26 mouse cellular contexts compared by ENCODE assay signal in the genomic region with DNA sequence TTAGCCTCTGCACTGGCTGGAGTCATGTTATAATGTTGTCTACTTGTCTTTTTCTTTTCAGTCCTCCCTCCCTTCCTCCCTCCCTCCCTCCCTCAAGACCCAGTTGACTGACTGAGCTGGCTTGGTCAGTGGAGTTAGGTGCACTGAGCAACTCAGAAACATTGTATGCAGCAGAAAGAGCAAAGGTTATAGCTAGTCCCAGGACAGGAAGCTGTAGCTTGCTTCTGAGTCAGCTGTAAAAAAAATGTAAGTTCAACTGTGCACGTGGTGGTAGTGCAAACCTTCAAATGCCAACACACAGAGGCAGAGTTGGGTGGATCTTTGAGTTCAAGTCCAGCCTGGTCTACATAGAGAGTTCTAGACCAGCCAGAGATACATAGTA. TPM values are rescaled to one million over a fixed set of nuclear protein-coding genes. Genes with fewer than 3 reads are reported as not detected.
DNase-seq lines count a peak whose midpoint lies in the region; ATAC-seq and TF ChIP-seq lines count a peak whose summit lies in the region.
"Had no signal": no experiment of that assay in that cellular context is flagged by ENCODE, and none has a peak within 500 bp of the region (broad histone marks: within the 10 kb centered on the region; RNA-seq: fewer than 3 reads in every experiment).

No protein-coding gene starts in this region.

- DNase-seq in liver, embryonic 11.5 days (ENCODE audit: low spot score), result no peak
- no peak for DNase-seq in liver, postnatal 0 days
- DNase-seq in MEL (ENCODE audit: low read depth, low spot score), result no peak
- no peak for DNase-seq in cerebellum, adult 9-10 months
- no peak for DNase-seq in thymus, postnatal 10 days (ENCODE audit: low spot score in 2 of 2)
- DNase-seq in kidney, postnatal 14 days, result no peak
- DNase-seq: adrenal gland, postnatal 10 days; adrenal gland, postnatal 36 days; cerebellum, adult 18-20 months; cerebellum, adult 9-11 months; cerebellum, postnatal 25 days; forebrain, postnatal 0 days; gastrocnemius, adult 2 months; gastrocnemius, postnatal 14 days; heart, adult 18-20 months; heart, postnatal 14 days; heart, postnatal 4 days had no signal

- H3K4me2 ChIP-seq in liver, embryonic 11.5 days, result no peak overlapping the region
- H3K4me2 ChIP-seq in liver, postnatal 0 days (ENCODE audit: low read depth, low read length), result no peak overlapping the region
- H3K4me2 ChIP-seq in liver, embryonic 15.5 days, result no peak overlapping the region
- H3K4me2 ChIP-seq: embryonic facial prominence, embryonic 12.5 days; embryonic facial prominence, embryonic 15.5 days; heart, embryonic 13.5 days; hindbrain, embryonic 14.5 days had no signal

- TF ChIP-seq POLR2A in MEL (IDR thresholded peaks at IDR 0.05; ENCODE audit: control insufficient read depth in 1 of 2, insufficient read depth in 1 of 2, low read depth in 1 of 2, low read length in 2 of 2, poor library complexity in 1 of 2), result no peak

- peaks cover 20% of the 10 kb centered on the region for H3K79me2 ChIP-seq in MEL (ENCODE audit: control insufficient read depth, insufficient read depth, low read length, poor library complexity)

- H3K4me3 ChIP-seq in liver, embryonic 11.5 days (ENCODE audit: low read depth, low read length), result no peak overlapping the region
- no peak overlapping the region for H3K4me3 ChIP-seq in liver, postnatal 0 days (ENCODE audit: low read depth, low read length)
- no peak overlapping the region for H3K4me3 ChIP-seq in MEL (ENCODE audit: control insufficient read depth in 1 of 2, insufficient read depth in 1 of 2, low read depth in 2 of 2, low read length in 2 of 2)
- H3K4me3 ChIP-seq in liver, embryonic 15.5 days (replicated peaks), result no peak overlapping the region
- H3K4me3 ChIP-seq: embryonic facial prominence, embryonic 12.5 days; embryonic facial prominence, embryonic 15.5 days; gastrocnemius, adult 2 months; heart, embryonic 13.5 days had no signal

- no peak for TF ChIP-seq CTCF in liver, postnatal 0 days (IDR thresholded peaks at IDR 0.05; ENCODE audit: low read depth)
- TF ChIP-seq CTCF in MEL (IDR thresholded peaks at IDR 0.05 in 2 of 3, conservative IDR thresholded peaks at IDR 0.05 in 1 of 3; ENCODE audit: control insufficient read depth in 1 of 3, insufficient read depth in 1 of 3, low read depth in 2 of 3, low read length in 3 of 3, poor library complexity in 1 of 3, severe bottlenecking in 1 of 3), result no peak

- H3K4me1 ChIP-seq in liver, embryonic 11.5 days (replicated peaks; ENCODE audit: control insufficient read depth, insufficient read depth, low read length), result peaks cover 20% of the 10 kb centered on the region
- H3K4me1 ChIP-seq in liver, postnatal 0 days (ENCODE audit: insufficient read depth), result peaks cover 10% of the 10 kb centered on the region
- H3K4me1 ChIP-seq in MEL (ENCODE audit: control insufficient read depth in 1 of 2, insufficient read depth in 2 of 2, low read length in 2 of 2), result peaks cover 2 to 16% of the 10 kb centered on the region in 2 experiments
- H3K4me1 ChIP-seq in liver, embryonic 15.5 days (replicated peaks), result peaks cover 43% of the 10 kb centered on the region

- H3K27me3 ChIP-seq in liver, embryonic 11.5 days (replicated peaks; ENCODE audit: control insufficient read depth, insufficient read depth, low read length), result no peaks in the 10 kb centered on the region
- H3K27me3 ChIP-seq in liver, postnatal 0 days (ENCODE audit: insufficient read depth, low read length), result no peaks in the 10 kb centered on the region
- H3K27me3 ChIP-seq in MEL (ENCODE audit: control insufficient read depth in 1 of 2, insufficient read depth in 2 of 2, low read length in 2 of 2), result no peaks in the 10 kb centered on the region
- no peaks in the 10 kb centered on the region for H3K27me3 ChIP-seq in liver, embryonic 15.5 days
- H3K27me3 ChIP-seq: embryonic facial prominence, embryonic 12.5 days; embryonic facial prominence, embryonic 15.5 days; heart, embryonic 13.5 days had no signal

- no peak for ATAC-seq in liver, embryonic 11.5 days (replicated peaks; ENCODE audit: low FRiP score)
- ATAC-seq in liver, postnatal 0 days, result no peak
- no peak for ATAC-seq in liver, embryonic 15.5 days (ENCODE audit: insufficient read depth)
- ATAC-seq: activated CD4-positive, CD25-positive, alpha-beta regulatory T cell, adult 4 months; CD4-positive, CD25-positive, alpha-beta regulatory T cell, adult 4 months; forebrain, embryonic 14.5 days; forebrain, postnatal 0 days; hindbrain, postnatal 0 days had no signal

- no peak for TF ChIP-seq EP300 in liver, postnatal 0 days (IDR thresholded peaks at IDR 0.05; ENCODE audit: low read depth)
- no peak for TF ChIP-seq EP300 in MEL (IDR thresholded peaks at IDR 0.05; ENCODE audit: low read depth in 1 of 2, low read length in 2 of 2)

- peak overlapping the region; percentile 32; the same call in 1 of the 2 replicates for H3K27ac ChIP-seq in liver, embryonic 11.5 days (ENCODE audit: low read depth, low read length)
- no peak overlapping the region for H3K27ac ChIP-seq in liver, postnatal 0 days (ENCODE audit: low read depth)
- no peak overlapping the region for H3K27ac ChIP-seq in MEL (ENCODE audit: control insufficient read depth, low read depth, low read length)
- 0 out of 2 replicates have a peak overlapping the region, but pooled peaks have one; percentile 8 for H3K27ac ChIP-seq in liver, embryonic 15.5 days (replicated peaks)
- H3K27ac ChIP-seq: embryonic facial prominence, embryonic 12.5 days; embryonic facial prominence, embryonic 15.5 days; gastrocnemius, adult 2 months; heart, embryonic 13.5 days; hindbrain, embryonic 14.5 days; hindbrain, postnatal 0 days had no signal

- H3K36me3 ChIP-seq in liver, embryonic 11.5 days (ENCODE audit: control insufficient read depth, insufficient read depth, low read length), result 0 out of 2 replicates have a peak, but pooled peaks cover under 1% of the 10 kb centered on the region
- no peaks in the 10 kb centered on the region for H3K36me3 ChIP-seq in liver, postnatal 0 days (replicated peaks; ENCODE audit: insufficient read depth, low read length)
- H3K36me3 ChIP-seq in MEL (ENCODE audit: control insufficient read depth in 1 of 2, insufficient read depth in 2 of 2, low read length in 2 of 2), result peaks cover 0 to 7% of the 10 kb centered on the region in 2 experiments; a peak in 2 of 4 replicates
- H3K36me3 ChIP-seq in liver, embryonic 15.5 days (replicated peaks), result peaks cover 2% of the 10 kb centered on the region; the same call in 1 of the 2 replicates
- H3K36me3 ChIP-seq: embryonic facial prominence, embryonic 12.5 days; embryonic facial prominence, embryonic 15.5 days; heart, embryonic 13.5 days had no signal

- H3K9me3 ChIP-seq in liver, embryonic 11.5 days (ENCODE audit: control insufficient read depth, low read length), result no peaks in the 10 kb centered on the region
- H3K9me3 ChIP-seq in liver, postnatal 0 days (ENCODE audit: low read length), result no peaks in the 10 kb centered on the region
- no peaks in the 10 kb centered on the region for H3K9me3 ChIP-seq in MEL (replicated peaks; ENCODE audit: insufficient read depth, low read length)
- H3K9me3 ChIP-seq in liver, embryonic 15.5 days (replicated peaks), result no peaks in the 10 kb centered on the region
- H3K9me3 ChIP-seq: embryonic facial prominence, embryonic 12.5 days; embryonic facial prominence, embryonic 15.5 days; heart, embryonic 13.5 days had no signal

- no peak overlapping the region; the same call in 1 of the 2 replicates for H3K9ac ChIP-seq in liver, embryonic 11.5 days (ENCODE audit: low read depth, low read length)
- no peak overlapping the region for H3K9ac ChIP-seq in liver, postnatal 0 days (replicated peaks)
- H3K9ac ChIP-seq in MEL (ENCODE audit: control insufficient read depth, low read depth, low read length, poor library complexity, severe bottlenecking), result no peak overlapping the region
- H3K9ac ChIP-seq in liver, embryonic 15.5 days, result no peak overlapping the region
- H3K9ac ChIP-seq: embryonic facial prominence, embryonic 12.5 days; embryonic facial prominence, embryonic 15.5 days; forebrain, postnatal 0 days; heart, embryonic 13.5 days; hindbrain, embryonic 14.5 days had no signal

- no peak for TF ChIP-seq RAD21 in MEL (IDR thresholded peaks at IDR 0.05; ENCODE audit: low read depth, low read length)

- 56% methylated on average over 1 of the region's 1 CpGs for WGBS in liver, embryonic 11.5 days
- 23% methylated on average over 1 of the region's 1 CpGs for WGBS in liver, postnatal 0 days (ENCODE audit: insufficient replicate concordance)
- 25% methylated on average over 1 of the region's 1 CpGs for WGBS in liver, embryonic 15.5 days (ENCODE audit: insufficient replicate concordance)

RNA-seq across cellular contexts. Expression of a gene that starts 3.0 kb away (rescaled TPM):
- polyA plus RNA-seq in liver, embryonic 11.5 days (2014; fragmentation: Nextera tagmentation; extraction: Ambion mirVana), result 43.1 and 43.4 TPM in 2 replicates
- 14.7 and 17.7 TPM in 2 replicates for polyA plus RNA-seq in liver, postnatal 0 days (2015; fragmentation: Nextera tagmentation; extraction: Ambion mirVana)
- 31.1 and 31.9 TPM in 2 replicates for total RNA-seq in MEL (2012; rRNA removed)
- polyA plus RNA-seq in MEL (2012; ENCODE audit: insufficient read depth in 1 of 2, insufficient read length in 2 of 2, low read depth in 1 of 2, low replicate concordance in 2 of 2, missing spikeins in 1 of 2), result 10 to 100 TPM in 1 of 2 experiments, not detected in 1; 58.2 TPM
- polyA plus RNA-seq in liver, embryonic 15.5 days (2015; fragmentation: Nextera tagmentation; extraction: Ambion mirVana), result 41.9 and 45.1 TPM in 2 replicates

RNA-seq across cellular contexts. Expression of a gene that starts 18.9 kb away (rescaled TPM):
- polyA plus RNA-seq in liver, embryonic 11.5 days (2014; fragmentation: Nextera tagmentation; extraction: Ambion mirVana), result 64.0 and 70.8 TPM in 2 replicates
- polyA plus RNA-seq in liver, postnatal 0 days (2015; fragmentation: Nextera tagmentation; extraction: Ambion mirVana), result 8.8 and 8.9 TPM in 2 replicates
- total RNA-seq in MEL (2012; rRNA removed), result 24.1 and 30.5 TPM in 2 replicates
- polyA plus RNA-seq in MEL (2012; ENCODE audit: insufficient read depth in 1 of 2, insufficient read length in 2 of 2, low read depth in 1 of 2, low replicate concordance in 2 of 2, missing spikeins in 1 of 2), result 100 to 1,000 TPM in 1 of 2 experiments, not detected in 1; 107 TPM
- 16.7 and 16.9 TPM in 2 replicates for polyA plus RNA-seq in liver, embryonic 15.5 days (2015; fragmentation: Nextera tagmentation; extraction: Ambion mirVana)

RNA-seq across cellular contexts. Expression of a gene that starts 24.5 kb away (rescaled TPM):
- polyA plus RNA-seq in liver, embryonic 11.5 days (2014; fragmentation: Nextera tagmentation; extraction: Ambion mirVana), result 28.3 and 30.2 TPM in 2 replicates
- 1.9 and 2.6 TPM in 2 replicates for polyA plus RNA-seq in liver, postnatal 0 days (2015; fragmentation: Nextera tagmentation; extraction: Ambion mirVana)
- 16.9 and 18.3 TPM in 2 replicates for total RNA-seq in MEL (2012; rRNA removed)
- polyA plus RNA-seq in MEL (2012; ENCODE audit: insufficient read depth in 1 of 2, insufficient read length in 2 of 2, low read depth in 1 of 2, low replicate concordance in 2 of 2, missing spikeins in 1 of 2), result 10 to 100 TPM in 1 of 2 experiments, not detected in 1; 44.6 TPM
- polyA plus RNA-seq in liver, embryonic 15.5 days (2015; fragmentation: Nextera tagmentation; extraction: Ambion mirVana), result 5.4 and 5.8 TPM in 2 replicates
- polyA plus RNA-seq: activated CD4-positive, CD25-positive, alpha-beta regulatory T cell, adult 4 months had no signal

RNA-seq across cellular contexts. Expression of a gene that starts 34.0 kb away (rescaled TPM):
- 3.6 and 5.2 TPM in 2 replicates for polyA plus RNA-seq in liver, embryonic 11.5 days (2014; fragmentation: Nextera tagmentation; extraction: Ambion mirVana)
- 2.0 TPM in 2 replicates for polyA plus RNA-seq in liver, postnatal 0 days (2015; fragmentation: Nextera tagmentation; extraction: Ambion mirVana)
- total RNA-seq in MEL (2012; rRNA removed), result 0.75 and 1.1 TPM in 2 replicates
- polyA plus RNA-seq in MEL (2012; ENCODE audit: insufficient read depth in 1 of 2, insufficient read length in 2 of 2, low read depth in 1 of 2, low replicate concordance in 2 of 2, missing spikeins in 1 of 2), result 1 to 10 TPM in 1 of 2 experiments, not detected in 1; 1.3 TPM
- polyA plus RNA-seq in liver, embryonic 15.5 days (2015; fragmentation: Nextera tagmentation; extraction: Ambion mirVana), result 2.1 and 3.2 TPM in 2 replicates

RNA-seq across cellular contexts. Expression of a gene that starts 48.7 kb away (rescaled TPM):
- 1.3 and 1.4 TPM in 2 replicates for polyA plus RNA-seq in liver, embryonic 11.5 days (2014; fragmentation: Nextera tagmentation; extraction: Ambion mirVana)
- 0.06 TPM in 2 replicates for polyA plus RNA-seq in liver, postnatal 0 days (2015; fragmentation: Nextera tagmentation; extraction: Ambion mirVana)
- total RNA-seq in MEL (2012; rRNA removed), result 0.42 and 0.52 TPM in 2 replicates
- 1 to 10 TPM in 1 of 2 experiments, not detected in 1; 1.3 TPM for polyA plus RNA-seq in MEL (2012; ENCODE audit: insufficient read depth in 1 of 2, insufficient read length in 2 of 2, low read depth in 1 of 2, low replicate concordance in 2 of 2, missing spikeins in 1 of 2)
- polyA plus RNA-seq in liver, embryonic 15.5 days (2015; fragmentation: Nextera tagmentation; extraction: Ambion mirVana), result 0.06 and 0.21 TPM in 2 replicates
- polyA plus RNA-seq: CD4-positive, CD25-positive, alpha-beta regulatory T cell, adult 4 months had no signal

Comparison
In these comparisons a context has a peak if more than half of its experiments do, and no peak if none do; other contexts are left out.
1. H3K27ac ChIP-seq: peak in liver, embryonic 11.5 days (single experiment) and liver, embryonic 15.5 days (single experiment); none in liver, postnatal 0 days (single experiment) and MEL (single experiment).